Mouse (Mus musculus) midbrain, embryonic 13.5 days (tissue): ENCODE measurements around the gene Samm50. TPM values are rescaled to one million over a fixed set of nuclear protein-coding genes. Genes with fewer than 3 reads are reported as not detected.

Experiments
- ATAC-seq: fragments of 200-750 bp; cut with Nextera tagmentation; 2 replicates; pipeline ENCODE4 v1.8.0; 2017; ENCODE audit warnings: mild to moderate bottlenecking, moderate TSS enrichment, moderate library complexity
- H3K27ac ChIP-seq: fragments of 300-500 bp; sonication (generic); 2 replicates; pipeline ENCODE4 v1.5.1; 2015; ENCODE audit warnings: inconsistent platforms, mild to moderate bottlenecking, moderate library complexity
- H3K27me3 ChIP-seq: fragments of 300-500 bp; sonication (generic); 2 replicates; pipeline ENCODE4 v1.6.1; 2015; ENCODE audit warnings: mild to moderate bottlenecking, inconsistent platforms
- H3K36me3 ChIP-seq: fragments of 300-500 bp; sonication (generic); 2 replicates; pipeline ENCODE4 v1.6.1; 2015; ENCODE audit warnings: mild to moderate bottlenecking, inconsistent platforms
- H3K4me1 ChIP-seq: fragments of 300-500 bp; sonication (generic); replicated peaks from 2 replicates; pipeline ENCODE4 v1.6.1; 2015; ENCODE audit warnings: inconsistent platforms
- H3K4me2 ChIP-seq: fragments of 300-500 bp; sonication (generic); replicated peaks from 2 replicates; pipeline ENCODE4 v1.6.1; 2015; ENCODE audit warnings: moderate library complexity, mild to moderate bottlenecking, inconsistent platforms
- H3K4me3 ChIP-seq: fragments of 300-500 bp; sonication (generic); replicated peaks from 2 replicates; pipeline ENCODE4 v1.5.1; 2015; ENCODE audit warnings: mild to moderate bottlenecking, inconsistent platforms
- H3K9ac ChIP-seq: fragments of 300-500 bp; sonication (generic); replicated peaks from 2 replicates; pipeline ENCODE4 v1.6.1; 2015; ENCODE audit warnings: mild to moderate bottlenecking, inconsistent platforms
- H3K9me3 ChIP-seq: fragments of 300-500 bp; sonication (generic); 2 replicates; pipeline ENCODE4 v1.6.1; 2016; ENCODE audit warnings: mild to moderate bottlenecking, inconsistent platforms
- WGBS: fragments of 180-500 bp; shearing (Covaris S2); methylation state at CpG from one replicate; pipeline ENCODE4 v1.1.7; 2015; 5-methylcytosine and 5-hydroxymethylcytosine counted together
- polyA plus RNA-seq: library from polyadenylated mRNA; unstranded; fragments of >200 nt; fragmentation: Nextera tagmentation; extraction: Ambion mirVana; gene quantifications from 2 replicates; pipeline ENCODE4 v1.2.1, GENCODE M21; 2015

Gene Samm50
- polyA plus RNA-seq, 1 experiment from 2014 or later = 83.1 TPM

DNA sequence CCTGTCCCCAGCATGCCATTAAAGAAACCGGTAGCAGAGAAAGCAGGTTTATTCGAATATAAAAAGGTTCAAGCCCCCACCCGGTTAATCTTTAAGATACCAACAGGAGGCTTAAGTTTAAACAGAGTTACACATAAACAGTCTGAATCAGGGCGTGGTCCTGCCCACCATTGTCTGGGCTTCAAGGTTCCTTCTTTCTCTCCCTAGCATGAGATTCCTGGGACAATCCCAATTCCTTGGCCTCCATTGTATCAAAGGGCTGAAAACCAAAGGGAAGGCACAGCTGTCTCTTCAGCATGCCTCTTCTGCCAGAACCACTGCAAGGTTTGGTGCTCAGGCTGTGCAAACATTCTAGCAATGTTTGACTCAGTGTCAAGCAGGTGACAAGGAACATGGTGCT lies 5.8 kb upstream of the Samm50 start:
- WGBS = 56% methylated on average over 4 of the region's 4 CpGs
- Histone ChIP-seq H3K27me3 (no peaks in the 10 kb centered on the region), H3K4me3 (no peak overlapping the region), H3K9me3 (no peaks in the 10 kb centered on the region), H3K4me2 (no peak overlapping the region), H3K27ac (no peak overlapping the region), H3K9ac (no peak overlapping the region), H3K36me3 (no peaks in the 10 kb centered on the region), H3K4me1 (peaks cover 11% of the 10 kb centered on the region)
- no peak for ATAC-seq

DNA sequence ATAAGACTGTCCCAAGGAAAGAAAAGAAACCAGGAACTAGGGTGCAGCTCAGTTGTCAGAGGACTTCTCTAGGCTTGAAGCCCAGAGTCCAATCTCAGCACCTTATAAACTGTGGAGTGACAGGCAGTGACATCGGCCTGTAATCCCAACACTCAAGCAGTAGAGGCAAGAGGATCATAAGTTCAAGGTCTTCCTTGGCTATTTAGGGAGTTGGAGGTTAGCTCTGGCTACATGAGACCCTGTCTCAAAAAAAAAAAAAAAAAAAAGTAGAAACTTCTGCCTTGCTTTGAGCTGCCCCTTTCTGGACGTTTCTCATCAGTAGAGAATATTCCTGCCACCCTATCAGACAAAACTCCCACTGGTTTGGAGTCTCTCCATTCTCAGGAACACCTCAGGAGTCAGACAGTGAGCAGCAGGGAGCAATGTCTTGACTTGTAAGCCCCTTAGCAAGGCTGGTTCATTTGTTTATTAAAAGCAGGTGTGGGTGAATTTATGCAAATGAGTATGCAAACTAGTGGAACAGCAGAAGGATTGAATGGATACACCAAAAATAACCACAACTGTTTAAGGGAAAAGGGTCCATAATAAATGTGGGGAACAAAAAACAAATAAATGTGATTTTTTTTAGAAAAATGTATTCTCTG lies 3.0 kb upstream of the Samm50 start:
- no peaks in the 10 kb centered on the region for H3K9me3 ChIP-seq
- no peak overlapping the region for H3K27ac ChIP-seq
- WGBS = 62% methylated on average over 2 of the region's 2 CpGs
- H3K27me3 ChIP-seq = no peaks in the 10 kb centered on the region
- H3K9ac ChIP-seq = no peak overlapping the region
- no peak for ATAC-seq
- peaks cover 29% of the 10 kb centered on the region for H3K4me1 ChIP-seq
- H3K4me3 ChIP-seq = no peak overlapping the region
- H3K4me2 ChIP-seq = no peak overlapping the region
- H3K36me3 ChIP-seq = no peaks in the 10 kb centered on the region

DNA sequence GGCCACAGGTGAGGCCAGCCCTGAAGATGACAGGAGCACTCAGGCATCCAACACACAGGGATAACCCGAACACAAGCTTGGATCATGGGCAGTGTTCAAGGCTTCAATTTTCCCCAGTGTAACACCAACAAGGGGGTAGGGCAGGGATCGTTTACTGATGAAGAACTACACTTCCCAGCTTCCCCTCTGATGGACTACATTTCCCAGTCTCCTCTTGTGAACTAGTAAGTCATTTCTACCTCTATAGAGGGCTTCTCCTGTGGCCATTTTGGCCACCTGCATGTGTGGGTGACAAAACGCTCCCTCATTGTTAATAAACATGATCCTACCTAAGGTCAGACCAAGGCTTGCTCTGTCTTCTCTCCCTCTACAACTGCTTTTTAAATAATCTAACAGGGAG lies 2.2 kb upstream of the Samm50 start:
- no peak overlapping the region for H3K9ac ChIP-seq
- H3K9me3 ChIP-seq = no peaks in the 10 kb centered on the region
- no peak for ATAC-seq
- no peaks in the 10 kb centered on the region for H3K36me3 ChIP-seq
- H3K27me3 ChIP-seq = no peaks in the 10 kb centered on the region
- WGBS = 40% methylated on average over 3 of the region's 3 CpGs
- no peak overlapping the region for H3K4me3 ChIP-seq
- peaks cover 29% of the 10 kb centered on the region for H3K4me1 ChIP-seq
- H3K27ac ChIP-seq = no peak overlapping the region
- no peak overlapping the region for H3K4me2 ChIP-seq

- Histone ChIP-seq H3K9me3 (no peaks in the 10 kb centered on the region), H3K9ac (peak overlapping the region; percentile 79), H3K4me2 (peak overlapping the region; percentile 78), H3K4me3 (peak overlapping the region; percentile 82), H3K27me3 (no peaks in the 10 kb centered on the region), H3K36me3 (peaks cover 14% of the 10 kb centered on the region), H3K27ac (peak overlapping the region; percentile 85), H3K4me1 (peaks cover 29% of the 10 kb centered on the region)
- WGBS = 2% methylated on average over 9 of the region's 9 CpGs
- ATAC-seq = no peak
These were observed 350 bp upstream of the Samm50 start for GRCm38 (mm10) chr15:84191724-84192057.

DNA sequence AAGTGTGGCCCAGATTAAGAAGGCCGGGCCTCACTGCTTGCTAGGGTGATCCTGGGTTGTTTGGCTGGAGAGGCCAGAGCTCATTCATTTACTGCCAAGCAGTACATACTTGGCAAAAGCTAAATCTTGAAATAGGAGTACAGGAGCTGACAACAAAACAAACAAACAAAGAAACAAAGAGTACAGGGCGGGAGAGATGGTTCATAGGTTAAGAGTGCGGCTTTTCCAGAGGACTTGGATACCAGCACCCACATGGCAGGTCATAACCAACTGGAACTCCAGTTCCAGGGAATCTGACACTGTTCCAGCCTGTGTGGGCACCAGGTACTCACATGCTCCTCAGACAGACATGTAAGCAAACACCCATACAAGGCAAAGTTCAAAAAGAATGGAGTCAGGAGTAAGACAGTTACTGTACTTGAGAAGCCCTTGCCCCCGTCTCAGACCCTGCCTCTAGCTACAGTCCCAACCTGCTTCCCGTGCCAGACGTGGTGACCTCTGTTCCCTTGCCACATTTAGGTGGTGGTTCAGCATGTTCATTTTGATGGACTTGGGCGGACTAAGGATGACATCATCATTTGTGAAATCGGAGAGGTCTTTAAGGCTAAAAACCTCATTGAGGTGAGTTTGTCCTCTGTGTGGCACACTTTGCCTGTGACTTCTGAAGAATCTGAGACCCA lies 4.6 kb downstream of the Samm50 start:
- Histone ChIP-seq H3K27me3 (no peaks in the 10 kb centered on the region), H3K36me3 (peaks cover 63% of the 10 kb centered on the region), H3K27ac (no peak overlapping the region), H3K9ac (no peak overlapping the region), H3K9me3 (no peaks in the 10 kb centered on the region), H3K4me3 (no peak overlapping the region), H3K4me1 (peaks cover 14% of the 10 kb centered on the region), H3K4me2 (no peak overlapping the region)
- WGBS = 87% methylated on average over 8 of the region's 8 CpGs
- no peak for ATAC-seq

GRCm38 (mm10) chr15:84207327-84207726 lies 15.3 kb downstream of the Samm50 start:
- ATAC-seq = no peak
- WGBS = 93% methylated on average over 4 of the region's 4 CpGs
- Histone ChIP-seq H3K9me3 (no peaks in the 10 kb centered on the region), H3K4me3 (no peak overlapping the region), H3K27me3 (no peaks in the 10 kb centered on the region), H3K27ac (no peak overlapping the region), H3K36me3 (peaks cover 89% of the 10 kb centered on the region), H3K4me1 (peaks cover 1% of the 10 kb centered on the region), H3K4me2 (no peak overlapping the region), H3K9ac (no peak overlapping the region)

DNA sequence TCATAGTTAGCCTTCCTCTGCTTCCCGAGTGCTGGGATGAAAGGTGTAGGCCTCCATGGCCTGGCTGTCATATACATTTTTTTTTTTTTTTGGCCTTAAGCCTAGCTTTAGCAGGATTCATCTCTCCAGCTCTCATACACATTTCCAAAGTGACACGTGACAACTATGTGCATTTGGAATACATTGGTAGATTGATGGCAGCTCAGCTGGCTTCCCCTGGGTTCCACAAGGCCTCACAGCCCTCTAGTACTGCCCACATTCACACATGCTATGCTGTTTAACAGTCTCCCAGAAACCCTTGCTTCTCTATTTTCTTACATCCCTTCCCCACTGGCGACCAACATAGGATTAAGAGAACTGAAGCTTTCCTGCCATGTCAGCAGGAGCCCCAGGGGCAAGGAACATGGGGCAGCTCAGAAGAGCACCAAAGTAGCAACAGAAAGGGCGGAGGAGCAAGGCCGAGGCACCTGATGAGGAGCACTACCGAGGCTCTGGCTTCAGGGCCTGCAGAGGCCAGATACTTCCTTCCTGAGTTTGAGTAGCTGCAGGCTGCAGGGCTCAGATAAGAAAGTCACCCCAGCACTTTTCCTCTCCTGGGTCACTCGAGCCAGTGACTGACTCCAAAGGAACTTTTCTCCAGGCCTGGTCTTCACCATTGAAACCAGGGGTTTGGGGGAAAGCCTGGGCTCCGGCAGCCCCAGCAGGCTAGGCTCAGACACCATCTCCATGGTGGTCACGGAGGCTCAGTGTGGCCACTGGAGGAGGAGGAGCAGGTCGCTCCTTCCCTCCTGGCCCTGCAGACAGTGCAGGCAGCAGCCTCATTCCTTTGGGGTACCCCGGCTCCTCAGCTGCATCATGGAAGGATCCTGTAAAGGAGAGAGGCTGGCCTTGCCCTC lies 17.7 kb downstream of the Samm50 start:
- Histone ChIP-seq H3K27me3 (no peaks in the 10 kb centered on the region), H3K4me2 (no peak overlapping the region), H3K9me3 (no peaks in the 10 kb centered on the region), H3K27ac (no peak overlapping the region), H3K4me3 (no peak overlapping the region), H3K4me1 (peaks cover 12% of the 10 kb centered on the region), H3K9ac (no peak overlapping the region), H3K36me3 (peaks cover 73% of the 10 kb centered on the region)
- WGBS = 91% methylated on average over 11 of the region's 11 CpGs
- no peak for ATAC-seq

- no peak overlapping the region for H3K4me3 ChIP-seq
- no peaks in the 10 kb centered on the region for H3K9me3 ChIP-seq
- no peak for ATAC-seq
- WGBS = 95% methylated on average over 13 of the region's 13 CpGs
- no peaks in the 10 kb centered on the region for H3K27me3 ChIP-seq
- no peak overlapping the region for H3K4me2 ChIP-seq
- peaks cover 72% of the 10 kb centered on the region for H3K36me3 ChIP-seq
- H3K27ac ChIP-seq = no peak overlapping the region
- H3K4me1 ChIP-seq = peaks cover 12% of the 10 kb centered on the region
- no peak overlapping the region for H3K9ac ChIP-seq
These were observed 18.4 kb downstream of the Samm50 start for GRCm38 (mm10) chr15:84210461-84210860.

- peaks cover 67% of the 10 kb centered on the region for H3K36me3 ChIP-seq
- no peak for ATAC-seq
- H3K27ac ChIP-seq = no peak overlapping the region
- H3K4me3 ChIP-seq = no peak overlapping the region
- no peaks in the 10 kb centered on the region for H3K9me3 ChIP-seq
- peaks cover 15% of the 10 kb centered on the region for H3K4me1 ChIP-seq
- no peaks in the 10 kb centered on the region for H3K27me3 ChIP-seq
- WGBS = 90% methylated on average over 13 of the region's 13 CpGs
- no peak overlapping the region for H3K9ac ChIP-seq
- H3K4me2 ChIP-seq = no peak overlapping the region
These were observed 18.9 kb downstream of the Samm50 start for GRCm38 (mm10) chr15:84210941-84211340.

GRCm38 (mm10) chr15:84211564-84211963 lies 19.5 kb downstream of the Samm50 start:
- no peak for ATAC-seq

DNA sequence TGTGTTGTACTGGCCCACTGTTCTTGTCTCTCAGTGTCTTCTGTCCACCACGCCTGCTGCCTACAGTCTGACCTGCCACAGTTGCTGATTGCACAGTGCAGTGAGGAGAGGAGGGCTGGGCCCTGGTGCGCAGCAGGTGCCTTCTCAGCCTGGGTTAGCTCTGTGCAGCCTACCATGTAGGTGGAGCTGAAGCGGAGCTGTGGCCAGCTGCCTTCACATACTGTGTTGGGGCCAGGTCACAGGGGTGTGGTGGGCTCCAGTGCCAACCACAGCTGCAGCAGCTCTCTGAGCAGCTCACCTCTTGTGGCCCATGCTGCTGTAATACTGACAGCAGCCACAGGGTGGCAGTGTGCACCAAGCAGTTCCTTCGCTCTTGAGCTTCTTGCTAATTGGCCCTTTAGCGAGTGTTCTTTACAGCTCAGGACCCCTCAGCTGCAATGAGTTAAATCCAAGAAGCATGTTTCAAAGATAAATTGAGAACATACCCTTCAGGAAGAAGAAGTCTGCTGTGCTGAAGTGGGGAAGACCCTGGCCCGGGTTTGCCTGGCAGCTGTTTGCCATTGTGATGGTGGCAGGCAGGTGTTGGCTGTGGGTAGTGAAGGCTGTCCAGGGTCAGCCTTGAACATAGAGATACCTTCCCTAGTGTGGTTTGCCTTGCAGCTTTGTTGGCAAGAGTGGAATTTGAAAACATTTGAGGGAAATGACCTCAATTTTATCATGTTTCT lies 20.2 kb downstream of the Samm50 start:
- Histone ChIP-seq H3K4me2 (no peak overlapping the region), H3K27ac (peak overlapping the region; percentile 25; the same call in 1 of the 2 replicates), H3K4me3 (no peak overlapping the region), H3K27me3 (no peaks in the 10 kb centered on the region), H3K4me1 (peaks cover 27% of the 10 kb centered on the region), H3K36me3 (peaks cover 54% of the 10 kb centered on the region), H3K9me3 (no peaks in the 10 kb centered on the region), H3K9ac (no peak overlapping the region; the same call in 1 of the 2 replicates)
- peak; percentile 76 for ATAC-seq
- WGBS = 43% methylated on average over 6 of the region's 6 CpGs

More at GRCm38 (mm10) chr15:84211564-84211963, 19.5 kb downstream of the Samm50 start:
- peaks cover 21% of the 10 kb centered on the region for H3K4me1 ChIP-seq
- peaks cover 61% of the 10 kb centered on the region for H3K36me3 ChIP-seq
- H3K9me3 ChIP-seq = no peaks in the 10 kb centered on the region
- no peak overlapping the region for H3K4me3 ChIP-seq
- H3K9ac ChIP-seq = no peak overlapping the region; the same call in 1 of the 2 replicates
- no peak overlapping the region for H3K4me2 ChIP-seq
- H3K27me3 ChIP-seq = no peaks in the 10 kb centered on the region
- 69% methylated on average over 4 of the region's 4 CpGs for WGBS
- H3K27ac ChIP-seq = peak overlapping the region; percentile 25; the same call in 1 of the 2 replicates
